Mouse (Mus musculus): Measurements from ENCODE around the gene Myom1. TPM values are rescaled to one million over a fixed set of nuclear protein-coding genes. Genes with fewer than 3 reads are reported as not detected.
A peak's percentile ranks its signal among the peaks of the same experiment; 100 is the strongest.

The Myom1 gene
- polyA plus RNA-seq, 1 experiment from 2014 or later, result 2.6 TPM

DNA sequence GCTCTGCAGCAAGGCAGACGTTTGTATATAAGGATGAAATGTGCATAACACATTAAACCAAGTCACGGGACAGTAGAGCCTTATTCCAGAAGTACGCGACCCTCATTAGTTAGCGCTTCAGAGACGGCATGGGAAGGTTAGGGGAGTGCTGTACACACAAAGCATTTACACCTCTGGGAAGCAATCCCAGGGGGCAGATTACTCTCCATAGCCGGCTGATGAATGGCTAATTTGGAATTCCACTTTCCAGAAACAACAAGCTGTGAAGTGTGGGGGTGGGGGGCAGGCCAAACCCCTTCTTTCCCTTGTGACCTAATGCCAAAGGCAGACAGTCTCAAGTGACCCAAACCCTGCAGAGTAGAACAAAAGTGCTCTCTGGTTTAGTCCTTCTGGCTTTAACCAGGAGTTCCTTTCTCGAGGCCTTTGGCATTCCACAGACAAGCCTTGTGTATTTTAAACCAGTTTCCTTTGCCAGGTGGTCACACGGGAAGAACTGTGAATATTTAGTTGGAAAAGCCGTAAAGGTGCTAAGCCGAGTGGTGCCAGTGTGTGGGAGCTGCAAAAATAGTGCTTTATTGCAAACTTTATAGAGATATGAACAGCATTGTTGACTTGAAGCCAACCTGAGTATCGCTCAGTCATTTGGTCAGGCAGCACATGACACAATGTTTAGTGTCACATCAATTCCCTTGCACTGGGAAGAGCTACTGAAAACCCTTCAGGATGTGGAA lies 37.6 kb downstream of the Myom1 start:
- ATAC-seq (ENCODE audit: insufficient read depth), result no peak
- no peaks in the 10 kb centered on the region for H3K27me3 ChIP-seq
- 63% methylated on average over 12 of the region's 12 CpGs for WGBS (ENCODE audit: insufficient replicate concordance)
- no peak overlapping the region for H3K4me2 ChIP-seq
- no peaks in the 10 kb centered on the region for H3K9me3 ChIP-seq (replicated peaks)
- no peaks in the 10 kb centered on the region for H3K36me3 ChIP-seq (replicated peaks)
- no peaks in the 10 kb centered on the region for H3K4me1 ChIP-seq (replicated peaks)
- H3K9ac ChIP-seq, result no peak overlapping the region
- no peak overlapping the region for H3K4me3 ChIP-seq (replicated peaks)
- H3K27ac ChIP-seq (replicated peaks), result no peak overlapping the region

DNA sequence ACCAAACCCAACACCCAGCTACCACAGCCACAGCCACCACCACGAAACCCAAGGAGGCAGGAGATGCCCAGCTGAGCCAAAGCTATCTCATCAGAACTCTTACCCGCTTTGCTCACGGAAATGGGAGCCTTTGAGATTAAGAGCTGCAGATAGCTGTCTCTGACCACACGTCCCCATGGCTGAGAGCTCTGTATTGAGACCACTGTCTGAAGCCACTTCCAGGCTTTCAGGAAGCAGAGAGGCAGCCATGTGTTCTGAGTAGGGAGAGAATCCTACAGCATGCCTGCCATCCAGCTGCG lies 38.1 kb downstream of the Myom1 start:
- Histone ChIP-seq H3K36me3 (replicated peaks) (no peaks in the 10 kb centered on the region), H3K4me2 (no peak overlapping the region), H3K4me1 (replicated peaks) (no peaks in the 10 kb centered on the region), H3K9ac (no peak overlapping the region), H3K27me3 (no peaks in the 10 kb centered on the region), H3K9me3 (replicated peaks) (no peaks in the 10 kb centered on the region), H3K4me3 (replicated peaks) (no peak overlapping the region), H3K27ac (replicated peaks) (no peak overlapping the region)
- no peak for ATAC-seq (ENCODE audit: insufficient read depth)
- WGBS (ENCODE audit: insufficient replicate concordance), result 23% methylated on average over 5 of the region's 5 CpGs

DNA sequence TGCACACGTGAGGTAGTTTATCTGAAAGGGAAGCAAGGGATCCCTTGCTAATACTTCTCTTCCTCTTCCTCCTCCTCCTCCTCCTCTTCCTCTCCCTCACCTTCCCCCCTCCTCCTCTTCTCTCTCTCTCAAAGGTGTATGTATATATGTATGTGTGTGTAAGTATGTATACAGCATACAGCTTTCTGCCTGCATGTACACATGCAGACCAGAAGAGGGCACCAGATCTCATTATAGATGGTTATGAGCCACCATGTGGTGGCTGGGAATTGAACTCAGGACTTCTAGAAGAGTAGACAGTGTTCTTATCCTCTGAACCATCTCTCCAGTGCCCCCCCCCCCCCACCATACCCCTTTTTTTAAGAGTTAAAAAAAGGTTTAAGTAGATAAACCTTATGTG lies 40.2 kb downstream of the Myom1 start:
- H3K4me3 ChIP-seq (replicated peaks), result no peak overlapping the region
- no peak overlapping the region for H3K27ac ChIP-seq (replicated peaks)
- H3K4me2 ChIP-seq, result no peak overlapping the region
- H3K9me3 ChIP-seq (replicated peaks), result no peaks in the 10 kb centered on the region
- no peak overlapping the region for H3K9ac ChIP-seq
- ATAC-seq (ENCODE audit: insufficient read depth), result no peak
- no peaks in the 10 kb centered on the region for H3K4me1 ChIP-seq (replicated peaks)
- no peaks in the 10 kb centered on the region for H3K36me3 ChIP-seq (replicated peaks)
- WGBS (ENCODE audit: insufficient replicate concordance), result 36% methylated on average over 1 of the region's 1 CpGs
- no peaks in the 10 kb centered on the region for H3K27me3 ChIP-seq

DNA sequence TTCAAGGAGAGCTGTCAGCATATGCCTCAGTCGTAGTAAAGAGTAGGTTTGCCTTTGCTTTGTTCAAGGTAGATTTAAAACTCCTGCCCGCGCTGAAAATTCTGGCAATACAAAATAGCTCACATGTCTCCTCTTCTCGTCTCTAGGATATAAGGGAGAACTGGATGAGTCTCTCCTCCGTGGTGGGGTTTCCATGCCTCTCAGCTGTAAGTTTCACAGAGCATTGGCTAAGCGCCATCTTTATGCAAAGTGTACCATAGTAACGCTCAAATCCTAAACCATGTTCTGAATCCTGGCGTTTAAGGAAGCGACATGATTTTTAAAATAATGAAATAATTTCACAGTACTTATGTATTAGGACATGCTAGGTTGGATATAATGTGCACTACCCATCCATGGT lies 43.2 kb downstream of the Myom1 start:
- no peaks in the 10 kb centered on the region for H3K27me3 ChIP-seq
- no peak overlapping the region for H3K27ac ChIP-seq (replicated peaks)
- no peak overlapping the region for H3K4me2 ChIP-seq
- no peaks in the 10 kb centered on the region for H3K36me3 ChIP-seq (replicated peaks)
- WGBS (ENCODE audit: insufficient replicate concordance), result 71% methylated on average over 9 of the region's 9 CpGs
- H3K9me3 ChIP-seq (replicated peaks), result no peaks in the 10 kb centered on the region
- no peak for ATAC-seq (ENCODE audit: insufficient read depth)
- H3K9ac ChIP-seq, result no peak overlapping the region
- no peak overlapping the region for H3K4me3 ChIP-seq (replicated peaks)
- no peaks in the 10 kb centered on the region for H3K4me1 ChIP-seq (replicated peaks)

DNA sequence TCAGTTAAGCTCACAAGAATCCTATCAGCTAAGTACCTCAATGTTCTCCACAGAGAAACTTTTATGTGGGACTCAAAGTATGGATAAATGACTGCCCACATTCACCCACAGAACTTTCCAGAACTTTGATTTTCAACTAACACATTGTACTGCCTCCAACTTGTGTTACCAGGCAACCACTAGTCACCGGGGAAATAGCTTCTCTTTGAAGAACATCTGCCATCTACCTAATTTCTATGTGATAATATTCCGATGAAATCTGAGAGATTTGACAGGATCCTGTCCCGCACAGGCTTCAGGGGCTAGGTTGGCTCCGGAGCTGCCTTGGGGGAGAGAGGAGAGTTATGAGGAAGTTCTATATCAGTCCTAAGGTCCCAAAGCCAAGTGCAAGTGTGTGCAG lies 44.4 kb downstream of the Myom1 start:
- Histone ChIP-seq H3K27ac (replicated peaks) (no peak overlapping the region), H3K9ac (no peak overlapping the region), H3K4me1 (replicated peaks) (no peaks in the 10 kb centered on the region), H3K9me3 (replicated peaks) (no peaks in the 10 kb centered on the region), H3K4me3 (replicated peaks) (no peak overlapping the region), H3K27me3 (no peaks in the 10 kb centered on the region), H3K36me3 (replicated peaks) (no peaks in the 10 kb centered on the region), H3K4me2 (no peak overlapping the region)
- 69% methylated on average over 4 of the region's 4 CpGs for WGBS (ENCODE audit: insufficient replicate concordance)
- ATAC-seq (ENCODE audit: insufficient read depth), result no peak

DNA sequence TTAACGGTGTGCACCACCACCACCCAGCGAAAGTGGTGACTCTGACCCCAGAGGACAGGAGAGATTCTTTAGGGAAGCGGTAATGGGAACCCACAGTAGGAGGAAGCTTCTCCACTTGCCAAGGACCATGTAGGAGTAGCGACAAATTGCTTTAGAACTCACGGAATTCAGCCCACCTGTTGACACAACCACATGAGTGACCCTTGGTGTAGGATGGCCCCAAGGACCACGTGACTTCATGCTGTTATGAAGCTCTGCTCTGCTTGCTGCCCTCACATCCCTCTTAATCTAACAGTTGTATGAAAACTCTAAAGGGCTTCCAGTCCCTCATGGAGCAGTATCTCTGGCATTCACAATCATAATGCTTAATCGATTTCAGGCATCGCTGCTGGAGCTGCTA lies 46.9 kb downstream of the Myom1 start:
- Histone ChIP-seq H3K9ac (no peak overlapping the region), H3K9me3 (replicated peaks) (no peaks in the 10 kb centered on the region), H3K4me3 (replicated peaks) (no peak overlapping the region), H3K4me1 (replicated peaks) (no peaks in the 10 kb centered on the region), H3K27me3 (no peaks in the 10 kb centered on the region), H3K36me3 (replicated peaks) (no peaks in the 10 kb centered on the region), H3K4me2 (no peak overlapping the region), H3K27ac (replicated peaks) (no peak overlapping the region)
- ATAC-seq (ENCODE audit: insufficient read depth), result no peak
- 65% methylated on average over 8 of the region's 8 CpGs for WGBS (ENCODE audit: insufficient replicate concordance)

DNA sequence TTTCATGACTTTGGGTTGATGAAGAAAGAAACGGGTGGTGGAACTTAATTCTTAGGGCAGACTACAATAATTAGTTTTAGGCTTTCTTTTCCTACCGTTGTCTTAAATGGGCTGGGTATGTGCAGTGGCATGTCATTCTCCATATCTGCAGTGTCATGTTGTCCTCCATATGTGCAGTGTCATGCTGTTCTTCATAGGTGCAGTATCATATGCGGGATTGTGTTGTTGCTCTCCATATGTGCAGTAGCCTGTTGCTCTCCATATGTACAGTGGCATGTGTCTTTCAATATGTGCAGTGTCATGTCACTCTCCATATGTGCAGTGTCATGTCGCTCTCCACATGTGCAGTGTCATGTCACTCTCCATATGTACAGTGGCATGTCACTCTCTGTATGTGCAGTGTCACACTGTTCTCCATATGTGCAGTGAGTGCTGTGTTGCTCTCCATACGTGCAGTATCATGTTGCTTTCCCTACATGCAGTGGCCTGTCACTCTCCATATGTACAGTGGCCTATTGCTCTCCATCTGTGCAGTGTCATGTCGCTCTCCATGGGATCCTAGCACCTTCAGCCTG lies 50.8 kb downstream of the Myom1 start:
- Histone ChIP-seq H3K36me3 (replicated peaks) (no peaks in the 10 kb centered on the region), H3K27ac (replicated peaks) (no peak overlapping the region), H3K4me1 (replicated peaks) (no peaks in the 10 kb centered on the region), H3K9ac (no peak overlapping the region), H3K27me3 (no peaks in the 10 kb centered on the region), H3K4me3 (replicated peaks) (no peak overlapping the region), H3K9me3 (replicated peaks) (no peaks in the 10 kb centered on the region), H3K4me2 (no peak overlapping the region)
- ATAC-seq (ENCODE audit: insufficient read depth), result peak; percentile 37
- 73% methylated on average over 6 of the region's 6 CpGs for WGBS (ENCODE audit: insufficient replicate concordance)

DNA sequence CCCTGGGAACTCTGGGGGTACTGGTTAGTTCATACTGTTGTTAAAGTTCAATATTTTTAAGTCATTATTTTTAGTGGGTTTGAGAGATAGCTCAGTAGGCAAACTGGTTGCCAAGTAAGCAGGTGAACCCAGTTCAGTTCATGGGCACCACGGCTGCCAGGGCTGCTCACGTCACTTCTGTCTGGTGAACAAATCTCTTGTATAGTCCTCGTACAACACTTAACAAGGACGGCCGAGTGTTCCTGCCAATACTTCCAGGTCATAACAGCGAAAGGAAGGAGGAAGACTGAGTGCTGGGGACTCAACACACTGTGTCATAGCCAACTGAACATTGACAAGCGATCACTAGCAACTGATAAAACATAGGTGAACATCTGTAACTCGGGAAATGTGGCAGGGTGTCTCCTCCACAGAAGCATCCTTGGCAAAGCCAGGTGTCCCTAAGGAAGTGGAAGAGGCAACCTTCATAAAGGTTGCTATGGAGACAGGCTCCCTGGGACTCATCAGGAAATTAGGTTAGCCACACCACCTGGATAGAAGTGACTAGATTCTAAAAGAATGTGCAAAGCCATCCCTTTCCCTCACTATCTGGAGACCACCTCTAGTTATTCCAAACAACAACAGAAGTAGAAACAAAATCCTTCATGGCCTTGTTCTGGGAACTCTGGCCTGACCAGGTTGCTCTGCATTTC lies 52.9 kb downstream of the Myom1 start:
- H3K9ac ChIP-seq, result no peak overlapping the region
- H3K9me3 ChIP-seq (replicated peaks), result no peaks in the 10 kb centered on the region
- no peak overlapping the region for H3K4me3 ChIP-seq (replicated peaks)
- H3K36me3 ChIP-seq (replicated peaks), result no peaks in the 10 kb centered on the region
- H3K27ac ChIP-seq (replicated peaks), result no peak overlapping the region
- ATAC-seq (ENCODE audit: insufficient read depth), result no peak
- H3K27me3 ChIP-seq, result no peaks in the 10 kb centered on the region
- H3K4me2 ChIP-seq, result no peak overlapping the region
- WGBS (ENCODE audit: insufficient replicate concordance), result 65% methylated on average over 8 of the region's 8 CpGs
- no peaks in the 10 kb centered on the region for H3K4me1 ChIP-seq (replicated peaks)

DNA sequence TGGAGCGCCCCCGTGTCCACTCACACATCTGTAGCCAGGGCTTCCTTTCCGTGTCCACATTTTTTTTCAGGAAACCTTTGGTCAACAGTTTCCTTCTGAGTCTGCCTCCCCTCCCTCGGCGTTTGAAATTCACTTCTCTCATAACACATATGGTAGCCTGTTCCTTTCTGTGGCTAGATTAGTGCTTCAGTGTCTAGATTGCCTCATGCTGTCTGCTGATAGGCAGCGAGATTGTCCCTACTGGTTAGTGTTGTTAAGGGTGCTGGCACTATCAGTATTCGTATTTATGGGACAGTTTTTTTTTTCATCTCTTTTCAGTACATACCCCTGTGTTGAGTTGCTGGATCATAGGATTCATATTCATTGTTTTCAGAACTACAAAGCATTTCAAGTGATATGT lies 54.0 kb downstream of the Myom1 start:
- H3K27ac ChIP-seq (replicated peaks), result no peak overlapping the region
- no peaks in the 10 kb centered on the region for H3K4me1 ChIP-seq (replicated peaks)
- H3K9ac ChIP-seq, result no peak overlapping the region
- no peak overlapping the region for H3K4me3 ChIP-seq (replicated peaks)
- no peaks in the 10 kb centered on the region for H3K36me3 ChIP-seq (replicated peaks)
- no peaks in the 10 kb centered on the region for H3K27me3 ChIP-seq
- no peaks in the 10 kb centered on the region for H3K9me3 ChIP-seq (replicated peaks)
- no peak overlapping the region for H3K4me2 ChIP-seq
- no peak for ATAC-seq (ENCODE audit: insufficient read depth)
- WGBS (ENCODE audit: insufficient replicate concordance), result 15% methylated on average over 7 of the region's 7 CpGs

DNA sequence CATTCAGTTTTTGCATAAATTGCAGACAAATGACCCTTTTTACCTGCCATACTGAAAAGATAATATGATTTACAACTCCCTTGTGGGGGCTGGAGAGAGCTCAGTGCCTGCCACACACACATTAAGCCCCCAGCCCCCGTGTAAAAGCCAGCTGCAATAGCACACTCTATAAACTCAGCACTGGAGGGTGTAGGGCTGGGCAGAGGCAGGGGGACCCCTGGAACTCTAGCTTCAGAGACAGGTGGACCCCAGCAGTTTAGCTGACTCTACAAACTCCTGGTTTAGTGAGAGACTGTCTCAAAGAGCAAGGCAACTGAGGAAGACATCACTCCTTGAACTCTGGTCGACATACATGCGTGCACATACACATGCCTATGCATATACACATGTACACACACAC lies 55.3 kb downstream of the Myom1 start:
- Histone ChIP-seq H3K27me3 (no peaks in the 10 kb centered on the region), H3K27ac (replicated peaks) (no peak overlapping the region), H3K4me1 (replicated peaks) (no peaks in the 10 kb centered on the region), H3K4me3 (replicated peaks) (no peak overlapping the region), H3K9ac (no peak overlapping the region), H3K9me3 (replicated peaks) (no peaks in the 10 kb centered on the region), H3K4me2 (no peak overlapping the region), H3K36me3 (replicated peaks) (no peaks in the 10 kb centered on the region)
- ATAC-seq (ENCODE audit: insufficient read depth), result no peak
- WGBS (ENCODE audit: insufficient replicate concordance), result 70% methylated on average over 3 of the region's 3 CpGs

DNA sequence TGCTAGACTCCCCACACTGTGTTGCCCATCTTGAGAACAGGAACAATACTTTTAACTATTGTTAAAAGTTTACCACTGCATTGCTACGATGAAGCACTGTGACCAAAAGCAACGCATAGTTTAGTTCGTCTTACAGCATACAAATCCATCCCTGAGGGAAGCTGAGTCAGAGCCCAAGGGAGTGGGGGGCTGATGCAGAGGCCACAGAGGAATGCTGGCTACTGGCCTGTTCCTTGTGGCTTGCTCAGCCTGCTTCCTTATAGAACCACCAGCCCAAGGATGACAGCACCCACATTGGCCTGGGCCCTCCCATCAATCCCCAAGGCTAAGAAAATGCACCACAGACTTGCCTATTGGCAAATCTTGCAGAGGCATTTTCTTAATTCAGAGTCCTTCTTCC lies 56.8 kb downstream of the Myom1 start:
- no peak for ATAC-seq (ENCODE audit: insufficient read depth)
- H3K27me3 ChIP-seq, result no peaks in the 10 kb centered on the region

More for the DNA sequence above, 56.8 kb downstream of the Myom1 start:
- H3K9me3 ChIP-seq (replicated peaks), result no peaks in the 10 kb centered on the region
- H3K36me3 ChIP-seq (replicated peaks), result no peaks in the 10 kb centered on the region
- no peak overlapping the region for H3K9ac ChIP-seq
- peaks cover 7% of the 10 kb centered on the region; the same call in 1 of the 2 replicates for H3K4me1 ChIP-seq (replicated peaks)
- no peak overlapping the region for H3K4me2 ChIP-seq
- 73% methylated on average over 3 of the region's 3 CpGs for WGBS (ENCODE audit: insufficient replicate concordance)
- H3K4me3 ChIP-seq (replicated peaks), result no peak overlapping the region
- H3K27ac ChIP-seq (replicated peaks), result no peak overlapping the region
